Mouse (Mus musculus) heart, adult 2 months (tissue): ENCODE measurements around the gene Efr3b.

ENCODE experiments used
- CTCF ChIP-seq: fragments of 200-600 bp; IDR thresholded peaks from 2 replicates; pipeline ENCODE4 v1.8.1; 2022; ENCODE audit warnings: antibody characterized with exemption, mild to moderate bottlenecking, moderate library complexity
- EP300 ChIP-seq: fragments of 200-500 bp; IDR thresholded peaks from 2 replicates; pipeline ENCODE4 v1.6.1; 2011; ENCODE audit warnings: low read depth, low read length, control low read depth; ENCODE audit not compliant: insufficient read depth
- POLR2A ChIP-seq: fragments of 200-500 bp; IDR thresholded peaks from 2 replicates; pipeline ENCODE4 v1.6.1; 2011; ENCODE audit warnings: mild to moderate bottlenecking, low read depth, low read length, control low read depth; ENCODE audit not compliant: insufficient read depth

- TF ChIP-seq POLR2A (no peak), CTCF (no peak), EP300 (no peak)
Measured at GRCm38 (mm10) chr12:4024356-4024755, 14.4 kb downstream of the Efr3b start.
